8 mouse cellular contexts compared by ENCODE assay signal in genomic region chr16:17069511-17070443, GRCm38 (mm10). TPM values are rescaled to one million over a fixed set of nuclear protein-coding genes. Genes with fewer than 3 reads are reported as not detected.
DNase-seq lines count a peak whose midpoint lies in the region; ATAC-seq and TF ChIP-seq lines count a peak whose summit lies in the region.

TSS of gene Ypel1 (plus strand) at chr16:17069696.

- CTCF ChIA-PET in Patski (lab: Charles Lee): interaction anchor here (1.4 to 2.0 kb wide), 4 partner anchors 10 to 28 kb away, joined by 3 to 5 read pairs (median 4); no protein-coding TSS in a partner anchor

- H3K4me3 ChIP-seq in hindbrain, embryonic 14.5 days (replicated peaks; ENCODE audit: low read length): peak within 1 kb of the TSS; percentile 91

- peak within 1 kb of the TSS; percentile 93 for H3K27ac ChIP-seq in hindbrain, embryonic 14.5 days

- ATAC-seq in Patski: peak; percentile 85
- peak; percentile 96 for ATAC-seq in hindbrain, embryonic 14.5 days (ENCODE audit: low FRiP score)

- POLR2A ChIA-PET in Patski (lab: Charles Lee): no interaction called here

- WGBS in hindbrain, embryonic 14.5 days: under 1% methylated on average over 65 of the region's 76 CpGs

- peak within 1 kb of the TSS; percentile 85 for H3K9ac ChIP-seq in hindbrain, embryonic 14.5 days

- peak; percentile 14 for TF ChIP-seq CTCF in Patski (IDR thresholded peaks at IDR 0.05)

- H3K36me3 ChIP-seq in hindbrain, embryonic 14.5 days (replicated peaks; ENCODE audit: control insufficient read depth, insufficient read depth): peaks cover 8% of the 10 kb centered on the region

- no peaks in the 10 kb centered on the region for H3K9me3 ChIP-seq in hindbrain, embryonic 14.5 days (ENCODE audit: control insufficient read depth, low read length)

- DNase-seq in Patski (ENCODE audit: low read depth, low spot score): no peak
- DNase-seq in cerebellum, postnatal 10 days: peak; percentile 95 to 97
- peak; percentile 62 to 76 for DNase-seq in frontal cortex, postnatal 25 days (ENCODE audit: low spot score in 2 of 2)
- DNase-seq in hindbrain, embryonic 14.5 days (ENCODE audit: low spot score): peak; percentile 83
- DNase-seq in left cerebral cortex, adult 11 months (ENCODE audit: low spot score): peak; percentile 61
- peak; percentile 91 to 92 for DNase-seq in lung, postnatal 4 days
- peak; percentile 73 for DNase-seq in retina, postnatal 7 days (ENCODE audit: low read depth, low spot score)
- peak; percentile 82 to 87 for DNase-seq in urinary bladder, adult 18-20 months (ENCODE audit: low spot score in 2 of 2)

- in situ Hi-C loops in Patski (cut with MboI; ENCODE audit: low pct_unique_long_range_greater_than_20kb): no loop called here

- peaks cover 9% of the 10 kb centered on the region; the same call in 1 of the 2 replicates for H3K4me1 ChIP-seq in hindbrain, embryonic 14.5 days (replicated peaks; ENCODE audit: control insufficient read depth, insufficient read depth, low read length)

- H3K4me2 ChIP-seq in hindbrain, embryonic 14.5 days (replicated peaks): peak within 1 kb of the TSS; percentile 83

- no peaks in the 10 kb centered on the region for H3K27me3 ChIP-seq in Patski
- no peaks in the 10 kb centered on the region for H3K27me3 ChIP-seq in hindbrain, embryonic 14.5 days (ENCODE audit: control insufficient read depth, insufficient read depth, low read length)

RNA-seq across cellular contexts. Expression of gene Ypel1, which starts in this region (rescaled TPM):
- polyA plus RNA-seq in Patski (2021): 3.8 TPM
- polyA plus RNA-seq in hindbrain, embryonic 14.5 days (2014; fragmentation: Nextera tagmentation; extraction: Ambion mirVana): 118 and 124 TPM in 2 replicates

Comparison
In these comparisons a context has a peak if more than half of its experiments do, and no peak if none do; other contexts are left out.
1. RNA of gene Ypel1 (polyA plus RNA-seq): 118 to 124 TPM in hindbrain, embryonic 14.5 days; 3.8 TPM in Patski (single experiment); every median in the first group is over 10 times any median in the second.